Mouse (Mus musculus) hindbrain, embryonic 12.5 days (tissue): ENCODE data around the gene Prkaa1. TPM values are rescaled to one million over a fixed set of nuclear protein-coding genes. Genes with fewer than 3 reads are reported as not detected.

ENCODE experiments used
- ATAC-seq: fragments of 200-750 bp; cut with Nextera tagmentation; 2 replicates; pipeline ENCODE4 v1.8.0; 2017; ENCODE audit warnings: moderate TSS enrichment; ENCODE audit not compliant: low FRiP score
- H3K27ac ChIP-seq: fragments of 300-500 bp; sonication (generic); 2 replicates; pipeline ENCODE4 v1.5.1; 2016; ENCODE audit warnings: mild to moderate bottlenecking
- H3K27me3 ChIP-seq: fragments of 300-500 bp; sonication (generic); 2 replicates; pipeline ENCODE4 v1.6.1; 2016; ENCODE audit warnings: mild to moderate bottlenecking
- H3K36me3 ChIP-seq: fragments of 300-500 bp; sonication (generic); 2 replicates; pipeline ENCODE4 v1.6.1; 2016; ENCODE audit warnings: mild to moderate bottlenecking
- H3K4me1 ChIP-seq: fragments of 300-500 bp; sonication (generic); 2 replicates; pipeline ENCODE4 v1.6.1; 2016
- H3K4me2 ChIP-seq: fragments of 300-500 bp; sonication (generic); replicated peaks from 2 replicates; pipeline ENCODE4 v1.6.1; 2016; ENCODE audit warnings: mild to moderate bottlenecking
- H3K4me3 ChIP-seq: fragments of 300-500 bp; sonication (generic); 2 replicates; pipeline ENCODE4 v1.5.1; 2016; ENCODE audit warnings: mild to moderate bottlenecking
- H3K9ac ChIP-seq: fragments of 300-500 bp; sonication (generic); 2 replicates; pipeline ENCODE4 v1.6.1; 2016; ENCODE audit warnings: mild to moderate bottlenecking, moderate library complexity
- H3K9me3 ChIP-seq: fragments of 300-500 bp; sonication (generic); replicated peaks from 2 replicates; pipeline ENCODE4 v1.6.1; 2016; ENCODE audit warnings: mild to moderate bottlenecking
- WGBS: fragments of 180-500 bp; shearing (Covaris S2); methylation state at CpG from one replicate; pipeline ENCODE4 v1.1.7; 2016; 5-methylcytosine and 5-hydroxymethylcytosine counted together
- polyA plus RNA-seq: library from polyadenylated mRNA; unstranded; fragments of >200 nt; fragmentation: Nextera tagmentation; extraction: Ambion mirVana; gene quantifications from 2 replicates; pipeline ENCODE4 v1.2.1, GENCODE M21; 2016

Gene Prkaa1
- polyA plus RNA-seq, 1 experiment from 2014 or later = 17.0 TPM

DNA sequence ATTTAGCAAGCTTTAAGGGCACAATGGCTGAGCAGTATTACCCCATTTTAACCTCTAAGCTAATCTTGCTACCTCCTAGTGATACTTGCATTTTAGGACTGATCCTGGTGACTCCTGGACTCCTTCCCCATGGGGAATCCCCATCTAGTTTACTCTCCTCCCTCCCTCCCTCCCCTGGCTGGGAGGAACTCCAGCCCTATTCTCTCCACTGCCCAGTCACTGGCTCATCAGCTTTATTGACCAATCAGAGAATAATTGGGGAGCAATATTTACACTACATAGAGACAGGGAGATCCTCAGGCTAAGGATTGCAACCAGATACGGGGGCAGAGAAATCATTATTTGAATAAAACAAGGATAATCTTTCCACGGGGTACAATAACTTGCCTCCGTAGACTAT lies 9.5 kb upstream of the Prkaa1 start:
- H3K9me3 ChIP-seq = no peaks in the 10 kb centered on the region
- WGBS = 66% methylated on average over 3 of the region's 3 CpGs
- H3K27ac ChIP-seq = no peak overlapping the region
- H3K4me3 ChIP-seq = no peak overlapping the region
- no peaks in the 10 kb centered on the region for H3K27me3 ChIP-seq
- no peak overlapping the region for H3K4me2 ChIP-seq
- ATAC-seq = no peak
- H3K4me1 ChIP-seq = no peaks in the 10 kb centered on the region
- H3K36me3 ChIP-seq = no peaks in the 10 kb centered on the region
- no peak overlapping the region for H3K9ac ChIP-seq

DNA sequence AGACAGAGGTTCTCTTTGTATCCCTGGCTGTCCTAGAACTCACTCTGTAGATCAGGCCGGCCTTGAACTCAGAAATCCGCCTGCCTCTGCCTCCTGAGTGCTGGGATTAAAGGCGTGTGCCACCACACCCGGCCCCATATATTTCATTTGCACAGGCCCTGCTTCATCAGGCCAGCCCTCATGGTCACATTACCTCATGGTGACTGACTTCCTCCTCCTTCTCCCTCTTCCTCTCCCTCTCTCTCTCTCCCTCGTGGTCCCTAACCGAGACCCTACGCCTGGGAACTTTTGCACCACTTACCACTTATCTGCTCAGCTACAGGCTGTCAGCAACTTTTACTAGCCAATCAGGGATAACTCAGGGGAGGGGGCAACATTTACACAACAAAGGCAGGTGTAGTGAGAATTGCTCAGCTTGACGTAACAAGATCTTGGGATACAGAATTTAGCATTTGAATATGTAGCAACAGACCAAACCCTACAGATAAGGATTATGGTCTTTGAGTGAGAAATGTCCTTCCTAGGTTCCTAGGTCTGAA lies 8.6 kb upstream of the Prkaa1 start:
- WGBS = 79% methylated on average over 8 of the region's 8 CpGs
- Histone ChIP-seq H3K4me3 (no peak overlapping the region), H3K36me3 (no peaks in the 10 kb centered on the region), H3K9ac (no peak overlapping the region), H3K27me3 (no peaks in the 10 kb centered on the region), H3K9me3 (no peaks in the 10 kb centered on the region), H3K4me1 (no peaks in the 10 kb centered on the region), H3K27ac (no peak overlapping the region), H3K4me2 (no peak overlapping the region)
- no peak for ATAC-seq

DNA sequence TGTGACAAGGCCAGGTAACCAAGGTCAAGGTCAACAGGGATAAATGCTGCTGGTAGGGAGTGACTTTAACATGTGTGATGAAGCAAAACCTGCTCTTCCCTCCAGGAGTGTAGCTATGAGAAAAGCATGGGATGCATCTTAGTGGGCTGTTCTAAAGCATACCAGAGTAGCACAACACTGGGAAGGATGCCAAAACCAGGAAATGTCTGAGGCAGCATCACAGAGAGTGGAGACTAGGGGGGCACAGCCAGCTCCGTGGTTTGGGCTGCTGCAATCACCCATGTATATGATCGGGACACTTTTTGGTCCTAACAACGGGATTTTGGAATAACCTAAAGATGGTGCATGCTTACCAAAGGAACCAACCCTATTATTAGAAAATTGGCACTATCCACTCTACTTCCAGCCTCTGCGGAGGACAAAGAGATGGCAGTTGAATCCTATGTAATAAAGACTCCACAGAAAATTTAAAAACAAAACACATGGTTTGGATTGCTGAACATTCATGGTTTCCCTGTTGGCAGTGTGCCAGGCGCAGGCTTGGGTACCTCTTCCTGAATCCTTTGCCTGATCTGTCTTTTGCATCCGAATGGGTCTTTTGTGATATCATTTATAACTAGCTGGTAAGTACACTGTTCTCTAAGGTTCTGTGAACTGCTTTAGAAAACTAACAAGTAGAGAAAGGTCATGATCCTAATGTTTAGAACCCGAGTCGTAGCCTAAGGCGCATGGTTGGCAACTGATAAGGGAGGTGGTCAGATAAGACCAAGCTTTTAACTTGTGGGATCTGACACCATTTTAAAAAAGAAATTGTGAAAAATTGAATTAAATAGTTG lies 5.4 kb upstream of the Prkaa1 start:
- H3K9ac ChIP-seq = no peak overlapping the region
- no peaks in the 10 kb centered on the region for H3K9me3 ChIP-seq
- no peaks in the 10 kb centered on the region for H3K4me1 ChIP-seq
- no peak overlapping the region for H3K27ac ChIP-seq
- no peaks in the 10 kb centered on the region for H3K36me3 ChIP-seq
- no peak overlapping the region for H3K4me3 ChIP-seq
- H3K27me3 ChIP-seq = no peaks in the 10 kb centered on the region
- H3K4me2 ChIP-seq = no peak overlapping the region
- no peak for ATAC-seq
- WGBS = 77% methylated on average over 9 of the region's 9 CpGs

DNA sequence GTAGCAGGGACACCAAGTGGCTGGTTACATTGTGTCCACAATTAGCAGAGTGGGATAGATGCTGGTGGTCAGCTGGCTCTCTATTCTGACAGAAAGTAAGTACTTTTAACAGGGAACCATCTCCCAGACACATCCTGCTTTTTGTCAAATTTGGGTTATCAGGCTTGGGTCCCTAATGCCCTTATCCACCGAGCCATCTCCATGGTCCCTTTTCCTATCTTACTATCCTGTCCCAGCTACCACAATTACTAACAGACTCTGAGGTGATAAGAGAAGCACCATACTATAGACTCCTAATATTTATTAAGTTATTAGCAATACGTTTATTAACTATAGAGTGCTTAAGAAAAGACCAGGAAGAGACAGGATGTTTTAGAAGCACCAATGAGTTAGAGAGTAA lies 4.3 kb upstream of the Prkaa1 start:
- Histone ChIP-seq H3K27me3 (no peaks in the 10 kb centered on the region), H3K4me2 (no peak overlapping the region), H3K4me3 (no peak overlapping the region), H3K9ac (no peak overlapping the region), H3K9me3 (no peaks in the 10 kb centered on the region), H3K36me3 (no peaks in the 10 kb centered on the region), H3K27ac (no peak overlapping the region), H3K4me1 (no peaks in the 10 kb centered on the region)
- no peak for ATAC-seq
- WGBS = 87% methylated on average over 2 of the region's 2 CpGs

DNA sequence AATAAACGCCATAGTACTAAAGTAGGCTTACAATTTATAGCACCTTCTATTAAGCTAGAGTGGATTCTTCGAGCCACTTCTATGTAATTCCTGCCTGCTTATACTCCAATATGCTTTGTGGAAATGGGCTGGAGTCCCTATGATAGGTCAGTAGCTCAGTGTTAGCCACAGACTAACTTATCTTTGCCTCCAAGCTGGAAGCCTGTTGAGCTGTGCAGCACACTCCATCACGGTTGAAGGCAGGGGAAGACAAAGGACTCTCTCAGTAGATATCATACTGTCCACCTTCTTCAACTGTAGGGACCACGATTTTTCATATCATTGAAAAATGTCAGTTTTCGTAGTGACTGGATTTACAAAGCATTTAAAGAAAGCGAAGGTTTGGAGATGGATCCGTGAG lies 3.8 kb upstream of the Prkaa1 start:
- H3K9me3 ChIP-seq = no peaks in the 10 kb centered on the region
- peaks cover under 1% of the 10 kb centered on the region for H3K4me1 ChIP-seq
- no peak overlapping the region for H3K4me3 ChIP-seq
- H3K27me3 ChIP-seq = no peaks in the 10 kb centered on the region
- ATAC-seq = no peak
- no peak overlapping the region for H3K4me2 ChIP-seq
- no peak overlapping the region for H3K27ac ChIP-seq
- 87% methylated on average over 7 of the region's 7 CpGs for WGBS
- no peaks in the 10 kb centered on the region for H3K36me3 ChIP-seq
- no peak overlapping the region for H3K9ac ChIP-seq

DNA sequence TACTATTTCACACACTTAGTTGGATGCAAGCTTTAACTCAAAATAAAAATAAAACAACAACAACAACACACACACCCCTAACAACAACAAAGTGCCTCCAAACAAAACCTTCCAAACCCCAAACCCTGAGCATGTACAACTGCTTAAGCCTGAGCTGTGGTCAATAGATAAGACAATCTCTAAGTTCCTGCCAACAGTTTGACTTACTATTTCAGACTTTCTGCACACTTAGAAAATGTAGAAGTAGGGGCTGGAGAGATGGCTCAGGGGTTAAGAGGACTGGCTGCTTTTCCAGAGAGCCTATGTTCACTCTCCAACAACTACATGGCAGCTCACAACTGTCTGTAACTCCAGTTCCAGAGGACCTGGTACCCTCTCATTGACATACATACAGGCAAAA lies 3.3 kb upstream of the Prkaa1 start:
- Histone ChIP-seq H3K36me3 (no peaks in the 10 kb centered on the region), H3K9ac (no peak overlapping the region), H3K4me2 (no peak overlapping the region), H3K27ac (no peak overlapping the region), H3K9me3 (no peaks in the 10 kb centered on the region), H3K27me3 (no peaks in the 10 kb centered on the region), H3K4me3 (no peak overlapping the region), H3K4me1 (peaks cover 6% of the 10 kb centered on the region)
- ATAC-seq = no peak

DNA sequence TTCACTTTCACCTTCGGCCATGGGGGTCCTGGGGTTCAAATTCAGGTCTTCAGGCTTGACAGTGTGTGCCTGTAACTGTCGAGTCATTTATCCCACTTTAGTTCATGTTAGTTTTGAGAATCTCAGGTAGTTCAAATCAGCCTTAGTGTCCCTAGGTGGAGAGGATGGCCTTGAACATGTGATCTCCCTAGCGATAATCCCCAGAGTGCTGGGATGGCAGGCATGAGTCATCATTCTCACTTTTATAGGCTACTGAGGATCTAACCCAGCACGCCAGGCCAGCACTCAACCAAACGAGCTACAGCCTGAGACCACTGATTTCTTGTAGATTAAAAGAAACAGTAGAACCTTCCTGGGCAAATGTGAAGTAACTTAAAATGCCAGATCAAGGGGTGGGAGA lies 1.6 kb upstream of the Prkaa1 start:
- Histone ChIP-seq H3K9ac (no peak overlapping the region), H3K4me2 (no peak overlapping the region), H3K27ac (no peak overlapping the region), H3K4me1 (peaks cover 8% of the 10 kb centered on the region), H3K36me3 (no peaks in the 10 kb centered on the region), H3K27me3 (no peaks in the 10 kb centered on the region), H3K9me3 (no peaks in the 10 kb centered on the region), H3K4me3 (no peak overlapping the region)
- WGBS = 70% methylated on average over 5 of the region's 5 CpGs
- no peak for ATAC-seq

DNA sequence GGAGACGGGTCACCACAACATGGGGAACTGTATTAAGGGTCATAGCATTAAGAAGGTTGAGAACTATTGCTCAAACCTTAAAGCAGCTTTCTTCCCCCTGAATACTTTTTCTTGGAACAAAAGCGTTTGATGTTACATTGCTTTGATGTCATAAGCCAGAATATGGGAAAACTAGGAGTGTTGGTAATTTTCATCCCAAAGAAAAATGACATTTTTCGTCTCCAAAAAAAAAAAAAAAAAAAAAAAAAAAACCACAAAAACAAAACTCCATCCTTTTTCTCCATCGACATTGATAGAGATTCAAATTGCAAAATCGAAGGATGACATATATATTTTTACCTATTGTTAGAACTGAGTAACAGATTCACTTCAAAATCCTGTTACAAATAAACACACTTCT lies 947 bp upstream of the Prkaa1 start:
- peaks cover 8% of the 10 kb centered on the region for H3K4me1 ChIP-seq
- ATAC-seq = no peak
- WGBS = 75% methylated on average over 5 of the region's 5 CpGs
- no peaks in the 10 kb centered on the region for H3K27me3 ChIP-seq
- H3K9me3 ChIP-seq = no peaks in the 10 kb centered on the region
- no peak overlapping the region; the same call in 1 of the 2 replicates for H3K4me2 ChIP-seq
- no peaks in the 10 kb centered on the region for H3K36me3 ChIP-seq
- H3K9ac ChIP-seq = no peak overlapping the region
- H3K4me3 ChIP-seq = no peak overlapping the region
- H3K27ac ChIP-seq = no peak overlapping the region

DNA sequence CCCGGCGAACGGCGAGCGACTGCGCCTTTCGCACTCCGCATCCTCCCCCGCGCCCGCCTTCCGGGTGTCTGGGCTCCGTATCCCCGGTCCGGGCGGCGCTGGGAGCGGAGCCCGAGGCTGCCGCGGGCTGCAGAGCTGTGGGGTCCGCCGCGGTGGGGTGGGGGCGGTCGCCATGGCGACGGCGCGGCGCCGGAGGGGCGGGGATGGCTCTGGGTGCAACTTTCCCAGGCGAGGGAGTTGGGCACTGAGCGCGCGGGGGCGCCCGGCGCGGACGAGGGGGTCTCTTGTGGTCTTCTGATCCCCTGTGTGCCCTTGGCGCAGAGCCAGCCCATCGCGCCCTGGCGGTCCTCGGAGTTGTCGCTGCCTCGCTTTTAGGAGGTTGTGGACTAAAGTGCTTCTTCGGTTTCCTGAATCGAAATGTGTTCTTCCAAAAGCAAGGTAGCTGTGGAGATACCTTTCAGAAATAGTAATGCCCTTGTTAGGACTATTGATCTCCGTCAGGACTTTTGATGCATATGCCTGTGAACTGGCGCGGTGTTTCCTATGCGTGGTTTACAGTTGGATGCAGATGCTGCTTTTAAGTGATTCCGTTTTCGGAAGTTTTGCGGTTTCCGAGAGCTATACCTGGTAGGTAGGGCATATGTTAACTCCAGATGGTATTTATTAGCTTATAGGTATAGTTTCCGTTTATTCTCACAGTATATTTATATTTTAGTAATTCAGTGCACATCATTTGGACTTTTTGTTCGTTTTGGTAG lies 539 bp downstream of the Prkaa1 start:
- Histone ChIP-seq H3K4me3 (peak overlapping the region; percentile 65), H3K36me3 (no peaks in the 10 kb centered on the region), H3K4me2 (peak overlapping the region; percentile 67), H3K27ac (peak overlapping the region; percentile 93), H3K27me3 (no peaks in the 10 kb centered on the region), H3K9ac (peak overlapping the region; percentile 73), H3K9me3 (no peaks in the 10 kb centered on the region), H3K4me1 (peaks cover 10% of the 10 kb centered on the region)
- peak; percentile 94 for ATAC-seq
- 1% methylated on average over 54 of the region's 61 CpGs for WGBS

DNA sequence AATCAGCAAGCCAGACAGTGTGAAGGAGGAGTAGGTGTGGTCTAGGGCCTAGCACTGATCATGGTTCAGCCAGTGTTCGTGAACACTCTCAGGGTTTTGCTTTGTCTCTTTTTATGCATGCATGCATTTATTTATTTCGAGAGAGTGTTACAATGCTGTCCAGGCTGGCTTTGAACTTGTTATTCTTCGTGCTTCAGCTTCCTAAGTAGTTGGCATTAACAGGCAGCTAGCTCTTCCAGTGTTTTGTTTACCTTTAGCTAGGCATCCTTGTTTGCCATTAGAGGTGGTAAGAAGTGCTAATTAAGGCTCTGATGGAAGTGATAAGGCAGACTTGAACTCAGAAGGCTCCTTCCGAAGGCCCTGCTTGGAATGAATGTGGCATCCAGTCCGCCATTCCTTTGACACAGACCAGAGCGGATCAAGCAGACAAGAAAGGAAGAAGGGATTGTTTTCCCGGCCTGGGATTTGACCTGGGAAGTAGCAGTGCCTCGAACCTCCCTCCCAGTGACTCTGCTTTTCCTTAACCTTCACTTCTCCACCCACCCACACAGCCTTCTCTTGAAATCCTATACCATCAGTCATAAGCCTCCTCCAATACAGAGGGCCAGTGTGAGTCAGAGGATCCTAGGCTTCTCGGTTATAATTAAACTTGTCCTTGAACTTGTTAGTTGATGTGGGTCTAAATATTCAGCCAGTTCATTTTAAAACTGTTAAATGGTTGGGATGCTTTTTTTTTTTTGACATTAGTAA lies 1.7 kb downstream of the Prkaa1 start:
- Histone ChIP-seq H3K36me3 (no peaks in the 10 kb centered on the region), H3K4me1 (peaks cover 12% of the 10 kb centered on the region), H3K4me3 (peak overlapping the region; percentile 65; the same call in 1 of the 2 replicates), H3K4me2 (peak overlapping the region; percentile 67), H3K27me3 (no peaks in the 10 kb centered on the region), H3K27ac (no peak overlapping the region), H3K9ac (peak overlapping the region; percentile 13; the same call in 1 of the 2 replicates), H3K9me3 (no peaks in the 10 kb centered on the region)
- no peak for ATAC-seq
- WGBS = 46% methylated on average over 9 of the region's 9 CpGs

DNA sequence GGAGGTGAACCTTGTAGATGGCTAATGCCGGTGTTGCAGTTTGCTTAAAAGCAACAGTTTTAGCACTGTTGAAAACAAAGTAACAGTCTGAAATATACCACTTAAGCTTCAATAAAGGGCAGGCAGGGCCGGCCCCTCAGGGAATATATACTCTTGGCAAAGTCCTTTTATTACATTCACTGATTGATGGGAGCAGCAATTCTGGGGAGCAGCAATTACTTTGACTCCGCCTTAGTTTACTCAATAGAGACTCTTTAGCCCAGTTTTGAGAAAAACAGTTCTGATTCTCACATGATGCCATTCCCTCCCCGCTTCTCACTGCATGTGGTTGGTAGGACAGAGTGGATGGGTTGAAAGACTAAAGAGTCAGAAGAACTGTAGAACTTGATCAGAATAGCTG lies 5.5 kb downstream of the Prkaa1 start:
- peaks cover 12% of the 10 kb centered on the region for H3K4me1 ChIP-seq
- H3K27me3 ChIP-seq = no peaks in the 10 kb centered on the region
- H3K4me2 ChIP-seq = no peak overlapping the region
- H3K4me3 ChIP-seq = no peak overlapping the region
- no peak overlapping the region for H3K9ac ChIP-seq
- H3K36me3 ChIP-seq = no peaks in the 10 kb centered on the region
- no peak overlapping the region for H3K27ac ChIP-seq
- 78% methylated on average over 4 of the region's 4 CpGs for WGBS
- H3K9me3 ChIP-seq = no peaks in the 10 kb centered on the region
- no peak for ATAC-seq

DNA sequence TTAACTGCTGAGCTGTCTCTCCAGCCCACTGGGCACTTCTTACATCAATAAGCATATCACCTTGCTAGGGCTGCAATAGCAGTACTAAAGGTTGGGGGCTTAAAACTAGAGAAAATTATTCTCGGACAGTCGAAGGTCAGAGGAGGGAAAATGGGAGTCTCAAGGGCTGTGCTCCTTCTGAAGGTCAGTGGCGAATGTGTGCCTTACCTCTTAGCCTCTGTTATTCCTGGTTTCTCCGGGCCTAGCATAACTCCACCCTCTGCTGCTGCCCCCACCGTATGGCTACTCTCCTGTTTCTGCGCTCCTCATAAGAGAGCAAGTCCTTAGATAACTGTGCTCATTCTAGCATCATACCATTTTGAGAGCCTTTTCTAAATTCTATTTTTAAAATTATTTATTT lies 8.5 kb downstream of the Prkaa1 start:
- Histone ChIP-seq H3K4me2 (no peak overlapping the region), H3K9ac (no peak overlapping the region), H3K36me3 (no peaks in the 10 kb centered on the region), H3K4me3 (no peak overlapping the region), H3K4me1 (peaks cover 6% of the 10 kb centered on the region), H3K27me3 (no peaks in the 10 kb centered on the region), H3K9me3 (no peaks in the 10 kb centered on the region), H3K27ac (no peak overlapping the region)
- no peak for ATAC-seq
- 89% methylated on average over 6 of the region's 6 CpGs for WGBS
